Mouse (Mus musculus) frontal cortex, adult 2 months (tissue): ENCODE measurements at regions not wholly inside any gene's neighbourhood (a gene's known extent, or its start where the extent isn't known, plus 50 kb on each side); places are given as distances from the start of the nearest gene placed in this dataset.

ENCODE experiments used
- DNase-seq, 2 experiments: peaks; one replicate each; pipeline ENCODE4 v3.0.0; 2022; ENCODE audit warnings: low spot score in 1 of 2; ENCODE audit errors: extremely low spot score in 1 of 2

DNA sequence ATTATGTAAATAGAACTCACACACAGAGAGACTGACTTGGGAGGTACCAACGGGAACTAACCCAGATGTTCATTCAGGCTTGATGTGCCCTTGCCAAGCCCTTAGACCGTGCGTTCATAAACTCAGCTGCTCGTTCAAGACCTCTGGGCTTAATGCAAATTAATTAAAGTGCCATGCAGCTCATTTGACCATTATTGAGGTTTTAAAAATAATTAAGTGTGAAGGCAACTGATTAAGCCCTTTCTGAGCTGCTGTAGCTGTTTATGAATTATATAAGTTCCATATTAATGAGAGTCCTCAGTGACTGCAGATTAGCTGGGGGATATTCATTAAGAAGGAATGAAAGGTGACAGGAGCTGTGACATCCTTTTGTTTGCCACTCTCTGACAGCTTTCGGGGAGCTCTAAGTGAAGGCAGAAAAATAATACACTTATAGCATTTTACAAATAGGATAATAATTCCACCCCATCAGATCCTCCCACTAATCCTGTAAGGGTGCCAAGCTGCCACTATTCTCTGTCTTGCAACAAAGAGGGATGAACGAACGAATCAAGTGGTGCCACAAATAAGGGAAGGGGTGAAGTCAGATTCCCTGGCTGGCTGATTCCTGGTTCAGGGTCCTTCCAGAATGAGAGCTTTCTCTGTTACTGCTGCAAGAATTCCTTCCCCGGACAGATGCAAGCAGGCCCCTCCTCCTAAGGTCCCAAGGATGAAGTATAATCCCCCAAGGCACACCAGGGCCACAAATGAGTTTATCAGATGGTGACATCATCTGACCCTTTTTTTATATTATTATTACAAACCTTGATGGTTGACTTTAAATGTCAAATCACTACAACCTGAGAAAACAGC is 184.7 kb upstream of the Nckap5 start:
- DNase-seq = peak in 1 of 2 experiments; percentile 14

DNA sequence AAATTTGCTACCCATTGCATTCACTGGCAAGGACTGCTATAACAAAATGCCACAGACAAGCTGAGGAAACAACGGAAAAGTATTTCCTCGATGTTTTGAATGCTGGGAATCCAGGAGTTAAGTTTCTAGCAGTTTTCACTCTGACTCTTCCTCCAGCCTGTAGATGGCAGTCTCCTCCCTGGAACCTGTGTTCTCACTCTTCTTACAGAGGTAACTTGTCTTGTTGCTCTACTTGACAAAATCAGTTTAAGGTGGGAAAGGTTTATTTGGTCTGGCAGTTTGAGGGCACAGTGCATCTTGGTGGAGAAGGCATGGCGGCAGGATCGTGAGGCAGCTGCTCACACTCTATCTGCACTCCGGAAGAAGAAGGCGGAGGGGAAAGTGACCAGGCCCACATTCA is 181.3 kb upstream of the Nckap5 start:
- peak in 1 of 2 experiments; percentile 65 for DNase-seq

- no peak for DNase-seq
Observed at GRCm38 (mm10) chr1:127009699-127010098, 179.1 kb upstream of the Nckap5 start.

DNA sequence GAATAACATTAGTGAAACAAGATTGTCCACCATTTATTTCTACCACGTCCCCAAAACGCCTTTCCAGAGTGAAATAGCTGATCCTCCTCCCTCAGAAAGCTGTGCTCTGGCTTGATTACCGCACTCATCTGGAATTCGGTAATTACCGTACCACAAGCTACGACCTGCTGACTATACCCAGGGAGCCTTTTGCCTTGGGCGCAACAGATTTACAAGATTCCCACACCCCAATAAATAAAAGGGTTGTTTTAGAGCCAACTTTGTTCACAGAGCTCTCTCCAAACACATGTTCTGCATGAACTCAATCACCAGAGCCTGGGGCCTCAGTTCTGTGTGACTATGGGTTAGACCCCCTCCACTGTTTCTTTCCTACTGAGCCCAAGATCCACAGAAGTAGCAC is 171.1 kb upstream of the Nckap5 start:
- DNase-seq = no peak

DNA sequence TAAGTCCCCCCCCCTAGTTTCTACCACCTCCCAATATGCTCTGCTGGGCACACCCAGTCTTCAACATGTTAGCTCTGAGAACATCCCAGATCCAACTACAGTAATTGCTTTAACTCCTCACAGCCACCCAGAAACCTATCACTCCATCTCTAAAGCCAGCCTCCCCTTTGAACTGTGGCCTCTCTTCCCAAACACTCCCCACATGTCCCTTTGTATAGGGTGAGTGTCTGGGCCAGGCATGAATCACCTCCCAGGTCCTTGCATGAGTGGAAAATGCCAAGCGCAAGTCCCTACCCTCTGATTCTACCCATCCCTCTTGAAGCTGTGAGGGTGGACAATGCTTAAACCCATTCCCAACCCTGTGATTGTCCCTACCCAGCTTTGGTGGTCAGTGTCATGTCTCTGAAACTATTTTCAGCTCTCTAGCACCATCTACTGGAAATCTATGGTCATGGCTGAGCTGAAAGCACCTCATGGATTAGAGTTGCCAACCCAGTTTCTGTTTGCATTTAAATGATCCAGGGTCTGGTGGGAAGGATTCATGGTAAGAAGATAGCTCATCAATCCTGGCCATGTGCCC is 162.6 kb upstream of the Nckap5 start:
- DNase-seq = peak; percentile 14 to 84

GRCm38 (mm10) chr1:126992441-126992840 is 161.8 kb upstream of the Nckap5 start:
- no peak for DNase-seq

GRCm38 (mm10) chr1:126982805-126983204 is 152.2 kb upstream of the Nckap5 start:
- no peak for DNase-seq

DNA sequence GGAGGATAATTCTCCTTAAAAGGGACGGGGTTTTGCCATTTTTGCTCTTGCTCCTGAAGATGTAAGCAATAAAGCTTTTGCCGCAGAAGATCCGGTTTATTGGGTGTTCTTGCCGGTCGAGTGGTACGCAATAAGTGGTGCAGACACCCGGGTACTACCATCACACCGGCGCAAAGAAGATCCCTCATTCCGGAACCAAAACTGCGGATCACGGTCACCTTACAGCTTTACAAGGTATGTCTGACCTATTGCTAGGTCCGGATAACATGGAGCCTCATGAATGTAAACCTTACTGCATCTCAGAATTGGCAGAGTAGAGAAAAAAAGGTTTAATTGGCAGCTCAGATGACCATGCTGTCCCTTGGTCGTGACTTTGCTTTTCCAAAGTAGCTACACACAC is 149.7 kb upstream of the Nckap5 start:
- no peak for DNase-seq

DNA sequence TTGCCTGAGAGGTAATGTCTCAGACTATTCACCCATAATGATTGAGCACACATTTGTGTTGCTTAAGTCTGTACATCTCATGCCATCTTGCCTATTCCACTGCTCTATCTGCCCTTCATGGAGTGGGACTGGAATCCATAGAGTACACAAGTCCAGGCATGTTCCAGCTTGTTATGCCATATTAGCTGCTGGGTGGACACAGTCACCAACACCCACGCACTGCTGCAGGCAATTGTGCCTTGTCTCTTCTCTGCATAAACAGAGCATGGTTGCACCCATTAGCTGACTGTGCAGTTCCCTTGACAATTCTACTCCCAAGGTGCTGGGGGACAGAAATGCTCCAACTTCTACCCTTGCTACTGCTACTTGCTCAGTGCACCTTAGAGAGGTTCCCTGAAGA is 143.3 kb upstream of the Nckap5 start:
- DNase-seq = no peak

GRCm38 (mm10) chr1:126971777-126972421 is 141.3 kb upstream of the Nckap5 start:
- DNase-seq = no peak

- peak in 1 of 2 experiments; percentile 16 for DNase-seq
Observed at GRCm38 (mm10) chr1:126971118-126971517, 140.5 kb upstream of the Nckap5 start.

DNA sequence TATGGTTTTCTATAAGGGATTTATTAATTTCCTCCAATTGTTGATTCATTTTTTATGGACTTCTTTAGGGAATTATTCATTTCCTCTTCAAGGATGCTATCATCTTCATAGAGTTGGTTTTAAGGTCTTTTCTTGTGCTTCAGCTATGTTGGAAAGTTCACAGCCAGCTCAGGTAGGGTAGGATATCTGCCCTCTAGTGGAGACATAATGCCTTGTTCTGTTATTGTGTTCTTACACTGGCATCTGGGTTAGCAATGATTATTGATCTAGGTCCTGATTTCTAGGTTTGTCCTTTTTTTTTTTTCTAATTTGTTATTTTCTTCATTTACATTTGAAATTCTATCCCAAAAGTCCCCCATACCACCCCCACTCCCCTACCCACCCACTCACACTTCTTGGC is 135.8 kb upstream of the Nckap5 start:
- peak in 1 of 2 experiments; percentile 14 for DNase-seq

DNA sequence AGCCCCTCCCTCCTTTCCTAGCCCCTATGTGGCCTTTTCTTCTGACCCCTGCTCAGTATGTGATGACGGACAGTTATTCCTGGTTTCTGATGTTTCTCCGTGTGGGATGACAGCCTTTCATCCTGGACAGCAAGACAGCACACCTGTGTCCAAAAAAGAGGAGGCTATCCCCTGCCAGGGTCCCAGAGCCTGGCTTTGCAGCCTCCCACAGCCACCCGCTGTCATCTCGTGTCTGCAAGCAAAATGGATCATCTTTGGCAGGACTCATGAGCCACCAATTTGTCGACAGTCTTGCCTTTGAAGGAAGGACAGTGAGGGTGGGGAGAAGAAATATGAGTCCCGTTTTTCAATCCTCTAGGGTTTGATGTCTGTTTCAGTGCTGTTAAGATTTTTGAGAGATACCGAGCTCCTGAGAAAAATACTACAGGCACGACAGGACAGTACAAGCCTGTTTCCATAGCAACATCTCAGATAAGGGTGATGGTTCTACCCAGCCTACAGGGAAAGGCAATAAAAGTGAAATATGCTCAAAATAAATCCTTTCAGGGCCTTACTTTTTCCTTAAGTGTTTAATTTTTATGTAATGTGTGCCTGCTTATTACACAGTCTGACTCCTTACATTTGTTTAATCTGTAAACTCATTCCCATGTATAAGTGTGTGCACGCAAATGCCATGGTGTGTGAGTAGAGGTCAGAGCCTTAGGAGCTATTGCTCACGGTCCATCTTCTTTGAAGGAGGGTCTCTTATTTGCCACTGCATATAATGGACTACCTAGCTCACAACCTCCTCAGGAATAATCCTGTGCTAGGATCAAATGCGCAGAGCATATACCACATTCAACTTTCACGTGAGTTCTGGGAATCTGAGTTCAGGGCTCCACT is 125.5 kb upstream of the Nckap5 start:
- DNase-seq = no peak

- no peak for DNase-seq
Observed at GRCm38 (mm10) chr1:126947860-126948259, 117.3 kb upstream of the Nckap5 start.

DNA sequence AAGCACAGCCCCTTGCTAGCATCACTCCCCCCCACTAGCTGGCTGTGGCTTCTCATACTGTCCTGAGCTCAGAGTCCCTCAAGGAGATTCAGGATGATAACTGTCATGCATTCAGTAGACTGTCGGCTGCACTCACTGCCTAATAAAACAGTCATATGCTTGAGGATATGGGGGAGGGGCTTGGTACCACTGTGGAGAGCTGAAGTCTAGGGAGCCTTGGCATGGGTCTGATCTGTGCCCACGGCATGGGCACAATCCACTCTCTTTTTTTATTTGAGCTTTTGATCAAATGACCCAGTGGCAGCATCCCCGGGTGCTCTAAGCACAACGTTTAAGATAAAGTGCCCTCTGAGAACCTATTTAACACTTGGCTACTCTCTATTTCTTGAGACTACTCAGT is 102.1 kb upstream of the Nckap5 start:
- DNase-seq = no peak

DNA sequence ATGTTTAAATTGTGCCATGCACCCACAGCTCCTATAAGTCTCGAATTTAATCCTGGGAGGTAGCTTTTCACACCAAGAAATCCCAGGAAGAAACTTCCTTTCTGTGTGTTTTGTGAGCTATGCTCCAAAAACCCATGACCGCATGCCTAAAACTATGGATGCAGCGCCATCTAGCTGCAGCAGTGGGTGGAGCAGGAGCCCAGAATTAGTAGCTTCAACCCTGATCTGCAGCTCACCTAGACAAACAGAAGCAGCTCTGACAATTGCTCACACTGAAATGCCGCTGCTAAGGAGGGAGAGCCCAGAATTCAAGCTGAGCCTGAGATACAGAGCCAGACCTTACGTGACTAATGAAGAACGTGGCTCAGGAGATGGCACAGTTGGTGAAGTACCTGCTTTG is 101.2 kb upstream of the Nckap5 start:
- peak; percentile 79 to 98 for DNase-seq

GRCm38 (mm10) chr1:126931093-126931492 is 100.5 kb upstream of the Nckap5 start:
- no peak for DNase-seq

- DNase-seq = peak; percentile 4 to 25
Observed at GRCm38 (mm10) chr1:126930611-126931010, 100.0 kb upstream of the Nckap5 start.

GRCm38 (mm10) chr1:126929666-126930065 is 99.1 kb upstream of the Nckap5 start:
- peak in 1 of 2 experiments; percentile 58 for DNase-seq

DNA sequence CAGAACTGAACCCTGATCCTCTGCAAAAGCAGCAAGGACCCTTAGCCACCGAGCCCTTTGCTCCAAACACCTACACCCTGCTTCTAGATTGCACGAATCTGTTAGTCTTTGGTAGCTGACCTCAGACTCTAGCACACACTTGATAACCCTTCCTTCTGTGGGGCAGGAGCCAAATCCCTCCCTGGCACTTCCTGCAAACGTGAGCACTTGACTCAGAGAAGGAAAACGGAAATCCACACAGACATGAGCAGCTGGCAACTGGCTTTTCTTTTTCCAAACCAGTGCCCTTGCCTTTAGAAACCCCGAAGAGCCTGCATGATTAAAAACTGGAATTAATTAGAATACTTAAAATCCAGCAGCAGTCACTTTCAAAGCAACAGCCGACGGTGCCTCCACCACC is 97.6 kb upstream of the Nckap5 start:
- DNase-seq = no peak
